Comparison of ENCODE assay signal across 7 mouse cellular contexts in the genomic region with DNA sequence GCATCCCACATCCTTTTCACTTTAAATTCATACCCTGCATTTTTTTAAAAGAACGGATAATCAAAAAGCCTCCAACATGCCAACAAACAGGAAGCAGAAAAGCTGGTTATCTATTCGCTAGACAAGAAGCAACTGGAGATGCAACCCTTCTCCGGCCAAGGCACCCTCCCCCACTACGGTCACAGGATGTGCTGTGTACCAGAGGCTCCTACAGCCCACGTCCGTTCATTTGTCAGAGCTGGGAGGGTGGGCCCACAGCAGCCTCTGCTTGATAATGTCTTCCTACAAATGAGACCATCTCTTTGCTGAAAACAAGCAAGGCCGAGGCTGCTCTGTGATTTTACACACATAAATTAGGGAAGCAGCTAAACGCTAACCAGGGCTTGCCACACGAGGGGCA.
A peak's percentile ranks its signal among the peaks of the same experiment; 100 is the strongest.
DNase-seq lines count a peak whose midpoint lies in the region; ATAC-seq and TF ChIP-seq lines count a peak whose summit lies in the region.

No protein-coding gene starts in this region.

- H3K4me1 ChIP-seq in heart, embryonic 12.5 days (replicated peaks) = peaks cover 44% of the 10 kb centered on the region
- H3K4me1 ChIP-seq in midbrain, embryonic 14.5 days (ENCODE audit: control insufficient read depth, insufficient read depth, low read length) = peaks cover 5% of the 10 kb centered on the region; the same call in 1 of the 2 replicates
- peaks cover 2% of the 10 kb centered on the region; the same call in 1 of the 2 replicates for H3K4me1 ChIP-seq in cerebellum, adult 2 months (ENCODE audit: control insufficient read depth, insufficient read depth, low read length)

- TF ChIP-seq CTCF in cerebellum, adult 2 months (IDR thresholded peaks at IDR 0.05; ENCODE audit: borderline replicate concordance, insufficient read depth, low read depth, low read length) = no peak

- no peak for TF ChIP-seq POLR2A in cerebellum, adult 2 months (IDR thresholded peaks at IDR 0.05; ENCODE audit: borderline replicate concordance, insufficient read depth, low read length)

- no peaks in the 10 kb centered on the region for H3K36me3 ChIP-seq in heart, embryonic 12.5 days
- H3K36me3 ChIP-seq in midbrain, embryonic 14.5 days (ENCODE audit: control insufficient read depth, insufficient read depth, low read length) = no peaks in the 10 kb centered on the region

- WGBS in heart, embryonic 12.5 days = 35% methylated on average over 9 of the region's 9 CpGs
- 46% methylated on average over 9 of the region's 9 CpGs for WGBS in midbrain, embryonic 14.5 days
- WGBS in cerebellum, adult 2 months = 73% methylated on average over 9 of the region's 9 CpGs

- DNase-seq in thymus, postnatal 25 days = peak; percentile 5
- DNase-seq in thymus, postnatal 14 days = no peak
- DNase-seq in kidney, postnatal 14 days = peak; percentile 65
- DNase-seq in midbrain, embryonic 14.5 days = peak; percentile 41
- DNase-seq in cerebellum, adult 2 months = no peak
- DNase-seq in right cerebral cortex, postnatal 36 days (ENCODE audit: low spot score in 2 of 2) = no peak

- 0 out of 2 replicates have a peak overlapping the region, but pooled peaks have one; percentile 36 for H3K27ac ChIP-seq in heart, embryonic 12.5 days (ENCODE audit: poor library complexity, severe bottlenecking)
- no peak overlapping the region for H3K27ac ChIP-seq in midbrain, embryonic 14.5 days (replicated peaks; ENCODE audit: low read depth, low read length)
- H3K27ac ChIP-seq in cerebellum, adult 2 months (ENCODE audit: insufficient read depth, low read length) = no peak overlapping the region

- peak; percentile 74; the same call in 1 of the 2 replicates for ATAC-seq in heart, embryonic 12.5 days (ENCODE audit: insufficient number of reproducible peaks, low FRiP score)
- no peak for ATAC-seq in midbrain, embryonic 14.5 days (ENCODE audit: low FRiP score, low TSS enrichment)

- H3K4me3 ChIP-seq in heart, embryonic 12.5 days = no peak overlapping the region
- H3K4me3 ChIP-seq in midbrain, embryonic 14.5 days (replicated peaks; ENCODE audit: low read depth, low read length) = no peak overlapping the region
- no peak overlapping the region for H3K4me3 ChIP-seq in cerebellum, adult 2 months (replicated peaks; ENCODE audit: insufficient read depth, low read depth, low read length)

- H3K4me2 ChIP-seq in heart, embryonic 12.5 days = peak overlapping the region; percentile 31
- H3K4me2 ChIP-seq in midbrain, embryonic 14.5 days (ENCODE audit: low read length) = no peak overlapping the region

- H3K9me3 ChIP-seq in heart, embryonic 12.5 days (replicated peaks) = no peaks in the 10 kb centered on the region
- no peaks in the 10 kb centered on the region for H3K9me3 ChIP-seq in midbrain, embryonic 14.5 days (ENCODE audit: control insufficient read depth, low read length)

- no peaks in the 10 kb centered on the region for H3K27me3 ChIP-seq in heart, embryonic 12.5 days (replicated peaks)
- no peaks in the 10 kb centered on the region for H3K27me3 ChIP-seq in midbrain, embryonic 14.5 days (ENCODE audit: control insufficient read depth, insufficient read depth, low read length)
- no peaks in the 10 kb centered on the region for H3K27me3 ChIP-seq in cerebellum, adult 2 months (ENCODE audit: control insufficient read depth, insufficient read depth, low read length)

- no peak overlapping the region for H3K9ac ChIP-seq in heart, embryonic 12.5 days
- H3K9ac ChIP-seq in midbrain, embryonic 14.5 days (replicated peaks; ENCODE audit: low read length) = no peak overlapping the region

Comparison
In these comparisons a context has a peak if more than half of its experiments do, and no peak if none do; other contexts are left out.
1. DNase-seq: peak in thymus, postnatal 25 days (single experiment), kidney, postnatal 14 days (single experiment) and midbrain, embryonic 14.5 days (single experiment); none in thymus, postnatal 14 days (single experiment), cerebellum, adult 2 months (0 of 2) and right cerebral cortex, postnatal 36 days (0 of 2).